Mouse (Mus musculus) bone marrow macrophage, adult 2 months (primary cell): ENCODE measurements at regions not wholly inside any gene's neighbourhood (a gene's known extent, or its start where the extent isn't known, plus 50 kb on each side); places are given as distances from the start of the nearest gene placed in this dataset.

ENCODE experiments used
- CTCF ChIP-seq: IDR thresholded peaks from 2 replicates; pipeline ENCODE4 v1.5.1; 2012; ENCODE audit warnings: low read depth, mild to moderate bottlenecking, low read length, moderate library complexity
- POLR2A ChIP-seq: IDR thresholded peaks from 2 replicates; pipeline ENCODE4 v1.6.1; 2012; ENCODE audit warnings: mild to moderate bottlenecking, low read depth, low read length, borderline replicate concordance

DNA sequence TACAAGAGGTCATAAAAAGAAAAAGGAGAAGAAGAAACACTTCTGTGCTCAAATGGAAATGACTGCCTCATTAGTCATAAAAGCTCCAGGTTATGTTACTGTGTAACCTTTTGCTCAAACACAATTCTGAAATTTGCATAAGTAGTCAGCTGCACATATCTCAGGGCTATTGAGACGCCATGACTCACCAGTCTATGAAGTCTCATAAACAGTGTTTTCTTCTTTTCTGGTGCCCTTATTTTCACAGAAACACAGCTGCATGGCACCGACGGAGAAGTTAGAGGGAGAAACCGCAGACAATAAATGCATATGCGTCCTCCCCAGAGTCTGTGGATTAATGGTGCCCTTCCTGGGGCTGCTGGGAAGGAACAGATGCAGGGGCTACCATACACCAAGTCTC lies 193.1 kb upstream of the Prkcq start:
- TF ChIP-seq CTCF (no peak), POLR2A (no peak)
